Comparison of ENCODE assay signal across 8 mouse cellular contexts in genomic region chr15:31452336-31453097, GRCm38 (mm10). TPM values are rescaled to one million over a fixed set of nuclear protein-coding genes. Genes with fewer than 3 reads are reported as not detected.
DNase-seq lines count a peak whose midpoint lies in the region; ATAC-seq lines count a peak whose summit lies in the region.

No protein-coding gene starts in this region.

- WGBS in neural tube, embryonic 11.5 days: 59% methylated on average over 18 of the region's 18 CpGs
- WGBS in forebrain, embryonic 14.5 days: 53% methylated on average over 18 of the region's 18 CpGs
- 42% methylated on average over 18 of the region's 18 CpGs for WGBS in liver, embryonic 12.5 days (ENCODE audit: insufficient replicate concordance)
- WGBS in stomach, embryonic 15.5 days: 40% methylated on average over 18 of the region's 18 CpGs

- H3K4me3 ChIP-seq in neural tube, embryonic 11.5 days (ENCODE audit: low read depth, low read length): peak overlapping the region; percentile 59
- peak overlapping the region; percentile 56 for H3K4me3 ChIP-seq in forebrain, embryonic 14.5 days (ENCODE audit: low read depth, low read length)
- peak overlapping the region; percentile 67 for H3K4me3 ChIP-seq in liver, embryonic 12.5 days
- H3K4me3 ChIP-seq in stomach, embryonic 15.5 days (replicated peaks): peak overlapping the region; percentile 59

- no peaks in the 10 kb centered on the region for H3K4me1 ChIP-seq in neural tube, embryonic 11.5 days (ENCODE audit: control insufficient read depth, insufficient read depth, low read length)
- peaks cover 2% of the 10 kb centered on the region; the same call in 1 of the 2 replicates for H3K4me1 ChIP-seq in forebrain, embryonic 14.5 days (ENCODE audit: control insufficient read depth, insufficient read depth, low read length)
- peaks cover 53% of the 10 kb centered on the region for H3K4me1 ChIP-seq in liver, embryonic 12.5 days
- 0 out of 2 replicates have a peak, but pooled peaks cover 9% of the 10 kb centered on the region for H3K4me1 ChIP-seq in stomach, embryonic 15.5 days

- no peak overlapping the region for H3K27ac ChIP-seq in neural tube, embryonic 11.5 days (ENCODE audit: low read depth, low read length)
- H3K27ac ChIP-seq in forebrain, embryonic 14.5 days (ENCODE audit: low read depth, low read length): no peak overlapping the region
- H3K27ac ChIP-seq in liver, embryonic 12.5 days: no peak overlapping the region
- H3K27ac ChIP-seq in stomach, embryonic 15.5 days: no peak overlapping the region

- H3K36me3 ChIP-seq in neural tube, embryonic 11.5 days (ENCODE audit: control insufficient read depth, insufficient read depth, low read length): no peaks in the 10 kb centered on the region
- H3K36me3 ChIP-seq in forebrain, embryonic 14.5 days (ENCODE audit: control insufficient read depth, insufficient read depth, low read length): peaks cover 14% of the 10 kb centered on the region; the same call in 1 of the 2 replicates
- H3K36me3 ChIP-seq in liver, embryonic 12.5 days: peaks cover 15% of the 10 kb centered on the region
- 0 out of 2 replicates have a peak, but pooled peaks cover 4% of the 10 kb centered on the region for H3K36me3 ChIP-seq in stomach, embryonic 15.5 days

- no peaks in the 10 kb centered on the region for H3K27me3 ChIP-seq in neural tube, embryonic 11.5 days (ENCODE audit: control insufficient read depth, insufficient read depth, low read length)
- H3K27me3 ChIP-seq in forebrain, embryonic 14.5 days (replicated peaks; ENCODE audit: control insufficient read depth, insufficient read depth, low read length): no peaks in the 10 kb centered on the region
- H3K27me3 ChIP-seq in liver, embryonic 12.5 days (replicated peaks): no peaks in the 10 kb centered on the region
- no peaks in the 10 kb centered on the region for H3K27me3 ChIP-seq in stomach, embryonic 15.5 days (replicated peaks)

- H3K4me2 ChIP-seq in neural tube, embryonic 11.5 days (ENCODE audit: low read depth): peak overlapping the region; percentile 67
- H3K4me2 ChIP-seq in forebrain, embryonic 14.5 days (ENCODE audit: low read length): peak overlapping the region; percentile 83
- peak overlapping the region; percentile 92 for H3K4me2 ChIP-seq in liver, embryonic 12.5 days
- peak overlapping the region; percentile 77 for H3K4me2 ChIP-seq in stomach, embryonic 15.5 days

- H3K9me3 ChIP-seq in neural tube, embryonic 11.5 days (ENCODE audit: control insufficient read depth, low read length): no peaks in the 10 kb centered on the region
- no peaks in the 10 kb centered on the region for H3K9me3 ChIP-seq in forebrain, embryonic 14.5 days (replicated peaks; ENCODE audit: control insufficient read depth, low read length)
- no peaks in the 10 kb centered on the region for H3K9me3 ChIP-seq in liver, embryonic 12.5 days (replicated peaks)
- no peaks in the 10 kb centered on the region for H3K9me3 ChIP-seq in stomach, embryonic 15.5 days

- no peak overlapping the region for H3K9ac ChIP-seq in neural tube, embryonic 11.5 days (ENCODE audit: low read length)
- peak overlapping the region; percentile 71 for H3K9ac ChIP-seq in forebrain, embryonic 14.5 days (ENCODE audit: low read length)
- H3K9ac ChIP-seq in liver, embryonic 12.5 days: peak overlapping the region; percentile 73; the same call in 1 of the 2 replicates
- no peak overlapping the region for H3K9ac ChIP-seq in stomach, embryonic 15.5 days

- no peak for DNase-seq in neural tube, embryonic 11.5 days (ENCODE audit: low spot score)
- DNase-seq in neural tube, embryonic 10.5 days (ENCODE audit: extremely low spot score, low spot score): no peak
- no peak for DNase-seq in forebrain, embryonic 14.5 days (ENCODE audit: low spot score)
- DNase-seq in right cerebral cortex, adult 2 months (ENCODE audit: low spot score in 2 of 2): no peak
- DNase-seq in frontal cortex, postnatal 10 days (ENCODE audit: low spot score in 2 of 2): no peak
- no peak for DNase-seq in cerebellum, adult 8-10 months

- no peak for ATAC-seq in neural tube, embryonic 11.5 days (ENCODE audit: insufficient read depth, low FRiP score, low TSS enrichment)
- ATAC-seq in forebrain, embryonic 14.5 days: no peak
- ATAC-seq in liver, embryonic 12.5 days: no peak
- no peak for ATAC-seq in stomach, embryonic 15.5 days (ENCODE audit: insufficient read depth, low FRiP score, low read depth)

RNA-seq across cellular contexts. Expression of gene Ropn1l, which starts 1.0 kb away (rescaled TPM):
- polyA plus RNA-seq in neural tube, embryonic 11.5 days (2014; fragmentation: Nextera tagmentation; extraction: Ambion mirVana): 2.7 and 3.2 TPM in 2 replicates
- polyA plus RNA-seq in forebrain, embryonic 14.5 days (2014; fragmentation: Nextera tagmentation; extraction: Ambion mirVana): 2.1 and 3.2 TPM in 2 replicates
- 1.8 and 2.4 TPM in 2 replicates for polyA plus RNA-seq in liver, embryonic 12.5 days (2016; fragmentation: Nextera tagmentation; extraction: Ambion mirVana)
- 2.9 and 3.0 TPM in 2 replicates for polyA plus RNA-seq in stomach, embryonic 15.5 days (2015; fragmentation: Nextera tagmentation; extraction: Ambion mirVana)

Comparison
In these comparisons a context has a peak if more than half of its experiments do, and no peak if none do; other contexts are left out.
1. H3K9ac ChIP-seq: peak in forebrain, embryonic 14.5 days (single experiment) and liver, embryonic 12.5 days (single experiment); none in neural tube, embryonic 11.5 days (single experiment) and stomach, embryonic 15.5 days (single experiment).
2. Peak in every context shown above with its lines, with median percentiles within 50 percentile points of each other: H3K4me2 ChIP-seq and H3K4me3 ChIP-seq.